Mouse (Mus musculus): Measurements from ENCODE around the gene Cabp2. TPM values are rescaled to one million over a fixed set of nuclear protein-coding genes. Genes with fewer than 3 reads are reported as not detected.
"Not testable (repeated sequence)": the region's sequence is repeated elsewhere in the genome, so short reads cannot be mapped to it uniquely, and the experiment has no call there.

The Cabp2 gene
- polyA plus RNA-seq, 1 experiment from 2014 or later, result not detected

- not testable (repeated sequence) for H3K4me1 ChIP-seq (replicated peaks; ENCODE audit: control insufficient read depth, insufficient read depth); H3K4me3 ChIP-seq (ENCODE audit: low read depth, low read length); H3K9ac ChIP-seq (ENCODE audit: low read length); H3K36me3 ChIP-seq (ENCODE audit: control insufficient read depth, insufficient read depth, low read length); H3K27me3 ChIP-seq (ENCODE audit: control insufficient read depth, insufficient read depth, low read length); H3K9me3 ChIP-seq (ENCODE audit: control insufficient read depth, low read length); H3K27ac ChIP-seq (replicated peaks); H3K4me2 ChIP-seq (replicated peaks; ENCODE audit: low read depth); DNase-seq (ENCODE audit: low spot score)
- TF ChIP-seq CTCF (IDR thresholded peaks at IDR 0.05; ENCODE audit: low read depth), result peak; percentile 61
- peak; percentile 53 for ATAC-seq (ENCODE audit: low FRiP score, low TSS enrichment)
- WGBS, result 10% methylated on average over 7 of the region's 8 CpGs
Observed at GRCm38 (mm10) chr19:4135963-4136345, 54.6 kb downstream of the Cabp2 start.

- Histone ChIP-seq H3K27ac (replicated peaks) (no peak overlapping the region), H3K4me2 (replicated peaks; ENCODE audit: low read depth) (no peak overlapping the region), H3K9me3 (ENCODE audit: control insufficient read depth, low read length) (no peaks in the 10 kb centered on the region), H3K9ac (ENCODE audit: low read length) (no peak overlapping the region), H3K27me3 (ENCODE audit: control insufficient read depth, insufficient read depth, low read length) (no peaks in the 10 kb centered on the region), H3K4me1 (replicated peaks; ENCODE audit: control insufficient read depth, insufficient read depth) (no peaks in the 10 kb centered on the region), H3K4me3 (ENCODE audit: low read depth, low read length) (no peak overlapping the region), H3K36me3 (ENCODE audit: control insufficient read depth, insufficient read depth, low read length) (peaks cover 6% of the 10 kb centered on the region)
- WGBS, result 80% methylated on average over 5 of the region's 5 CpGs
- TF ChIP-seq CTCF (IDR thresholded peaks at IDR 0.05; ENCODE audit: low read depth) (peak; percentile 31), EP300 (optimal IDR thresholded peaks at IDR 0.05) (no peak)
- no peak for DNase-seq (ENCODE audit: low spot score)
- ATAC-seq (ENCODE audit: low FRiP score, low TSS enrichment), result no peak
Observed at GRCm38 (mm10) chr19:4136463-4136862, 55.1 kb downstream of the Cabp2 start.

Other genes starting within 250 kb of the Cabp2 start
- gene Chka, start 229.8 kb upstream of the Cabp2 start, polyA plus RNA-seq (2015; fragmentation: Nextera tagmentation; extraction: Ambion mirVana), result 21.2 and 24.2 TPM in 2 replicates
- gene Tcirg1, start 174.4 kb upstream of the Cabp2 start, polyA plus RNA-seq (2015; fragmentation: Nextera tagmentation; extraction: Ambion mirVana), result 17.4 and 21.8 TPM in 2 replicates
- 277 and 284 TPM in 2 replicates for gene Ndufs8, start 168.8 kb upstream of the Cabp2 start, polyA plus RNA-seq (2015; fragmentation: Nextera tagmentation; extraction: Ambion mirVana)
- 1.8 and 2.2 TPM in 2 replicates for gene Aldh3b1, start 151.8 kb upstream of the Cabp2 start, polyA plus RNA-seq (2015; fragmentation: Nextera tagmentation; extraction: Ambion mirVana)
- 17.4 and 19.7 TPM in 2 replicates for gene Unc93b1, start 146.4 kb upstream of the Cabp2 start, polyA plus RNA-seq (2015; fragmentation: Nextera tagmentation; extraction: Ambion mirVana)
- gene Aldh3b3, start 122.9 kb upstream of the Cabp2 start, polyA plus RNA-seq (2015; fragmentation: Nextera tagmentation; extraction: Ambion mirVana), result 1.1 TPM in 2 replicates
- gene Aldh3b2, start 109.2 kb upstream of the Cabp2 start, polyA plus RNA-seq (2015; fragmentation: Nextera tagmentation; extraction: Ambion mirVana), result 75.8 and 84.1 TPM in 2 replicates
- gene Acy3, start 95.0 kb upstream of the Cabp2 start, polyA plus RNA-seq (2015; fragmentation: Nextera tagmentation; extraction: Ambion mirVana), result 9.9 TPM in 2 replicates
- 0.05 TPM in 1 of 2 replicates, not detected in the other for gene Tbx10, start 88.8 kb upstream of the Cabp2 start, polyA plus RNA-seq (2015; fragmentation: Nextera tagmentation; extraction: Ambion mirVana)
- gene Nudt8, start 81.0 kb upstream of the Cabp2 start, polyA plus RNA-seq (2015; fragmentation: Nextera tagmentation; extraction: Ambion mirVana), result 39.3 and 40.7 TPM in 2 replicates
- gene Gm49405, start 81.0 kb upstream of the Cabp2 start, polyA plus RNA-seq (2015; fragmentation: Nextera tagmentation; extraction: Ambion mirVana), result 1.1 and 1.3 TPM in 2 replicates
- 1.2 and 1.7 TPM in 2 replicates for gene Doc2g, start 78.3 kb upstream of the Cabp2 start, polyA plus RNA-seq (2015; fragmentation: Nextera tagmentation; extraction: Ambion mirVana)
- gene Ndufv1, start 68.8 kb upstream of the Cabp2 start, polyA plus RNA-seq (2015; fragmentation: Nextera tagmentation; extraction: Ambion mirVana), result 213 and 216 TPM in 2 replicates
- 1,012 and 1,081 TPM in 2 replicates for gene Gstp1, start 43.6 kb upstream of the Cabp2 start, polyA plus RNA-seq (2015; fragmentation: Nextera tagmentation; extraction: Ambion mirVana)
- gene Gstp2, start 35.6 kb upstream of the Cabp2 start, polyA plus RNA-seq (2015; fragmentation: Nextera tagmentation; extraction: Ambion mirVana), result 85.2 and 93.1 TPM in 2 replicates
- gene Gstp3, start 22.0 kb upstream of the Cabp2 start, polyA plus RNA-seq (2015; fragmentation: Nextera tagmentation; extraction: Ambion mirVana), result 7.1 and 9.7 TPM in 2 replicates
- 129 and 134 TPM in 2 replicates for gene Cdk2ap2, start 15.6 kb downstream of the Cabp2 start, polyA plus RNA-seq (2015; fragmentation: Nextera tagmentation; extraction: Ambion mirVana)
- 8.3 and 11.2 TPM in 2 replicates for gene Pitpnm1, start 18.4 kb downstream of the Cabp2 start, polyA plus RNA-seq (2015; fragmentation: Nextera tagmentation; extraction: Ambion mirVana)
- gene Aip, start 44.3 kb downstream of the Cabp2 start, polyA plus RNA-seq (2015; fragmentation: Nextera tagmentation; extraction: Ambion mirVana), result 47.0 and 48.0 TPM in 2 replicates
- gene Gpr152, start 58.2 kb downstream of the Cabp2 start, polyA plus RNA-seq (2015; fragmentation: Nextera tagmentation; extraction: Ambion mirVana), result 0.02 TPM in 1 of 2 replicates, not detected in the other
- 0.05 TPM in 1 of 2 replicates, not detected in the other for gene Cabp4, start 62.5 kb downstream of the Cabp2 start, polyA plus RNA-seq (2015; fragmentation: Nextera tagmentation; extraction: Ambion mirVana)
- gene Coro1b, start 67.0 kb downstream of the Cabp2 start, polyA plus RNA-seq (2015; fragmentation: Nextera tagmentation; extraction: Ambion mirVana), result 127 and 133 TPM in 2 replicates
- gene Ptprcap, start 72.0 kb downstream of the Cabp2 start, polyA plus RNA-seq (2015; fragmentation: Nextera tagmentation; extraction: Ambion mirVana), result 1.1 and 1.3 TPM in 2 replicates
- gene Rps6kb2, start 81.8 kb downstream of the Cabp2 start, polyA plus RNA-seq (2015; fragmentation: Nextera tagmentation; extraction: Ambion mirVana), result 41.1 and 49.3 TPM in 2 replicates
- gene Carns1, start 93.9 kb downstream of the Cabp2 start, polyA plus RNA-seq (2015; fragmentation: Nextera tagmentation; extraction: Ambion mirVana), result 1.5 TPM in 2 replicates
- gene Tbc1d10c, start 109.7 kb downstream of the Cabp2 start, polyA plus RNA-seq (2015; fragmentation: Nextera tagmentation; extraction: Ambion mirVana), result 2.3 and 2.9 TPM in 2 replicates
- 497 and 506 TPM in 2 replicates for gene Ppp1ca, start 110.5 kb downstream of the Cabp2 start, polyA plus RNA-seq (2015; fragmentation: Nextera tagmentation; extraction: Ambion mirVana)
- gene Rad9a, start 120.1 kb downstream of the Cabp2 start, polyA plus RNA-seq (2015; fragmentation: Nextera tagmentation; extraction: Ambion mirVana), result 11.0 and 11.3 TPM in 2 replicates
- gene Clcf1, start 132.7 kb downstream of the Cabp2 start, polyA plus RNA-seq (2015; fragmentation: Nextera tagmentation; extraction: Ambion mirVana), result 3.2 and 3.6 TPM in 2 replicates
- gene AC109138.7, start 132.8 kb downstream of the Cabp2 start, polyA plus RNA-seq (2015; fragmentation: Nextera tagmentation; extraction: Ambion mirVana), result not detected in 2 replicates
- 42.8 and 45.0 TPM in 2 replicates for gene Pold4, start 150.3 kb downstream of the Cabp2 start, polyA plus RNA-seq (2015; fragmentation: Nextera tagmentation; extraction: Ambion mirVana)
- gene Ssh3, start 187.6 kb downstream of the Cabp2 start, polyA plus RNA-seq (2015; fragmentation: Nextera tagmentation; extraction: Ambion mirVana), result 36.9 and 41.0 TPM in 2 replicates
- 5.0 and 5.2 TPM in 2 replicates for gene Ankrd13d, start 201.6 kb downstream of the Cabp2 start, polyA plus RNA-seq (2015; fragmentation: Nextera tagmentation; extraction: Ambion mirVana)
- 19.3 and 25.5 TPM in 2 replicates for gene Grk2, start 224.6 kb downstream of the Cabp2 start, polyA plus RNA-seq (2015; fragmentation: Nextera tagmentation; extraction: Ambion mirVana)